Mouse (Mus musculus): ENCODE measurements at regions not wholly inside any gene's neighbourhood (a gene's known extent, or its start where the extent isn't known, plus 50 kb on each side); places are given as distances from the start of the nearest gene placed in this dataset.

DNA sequence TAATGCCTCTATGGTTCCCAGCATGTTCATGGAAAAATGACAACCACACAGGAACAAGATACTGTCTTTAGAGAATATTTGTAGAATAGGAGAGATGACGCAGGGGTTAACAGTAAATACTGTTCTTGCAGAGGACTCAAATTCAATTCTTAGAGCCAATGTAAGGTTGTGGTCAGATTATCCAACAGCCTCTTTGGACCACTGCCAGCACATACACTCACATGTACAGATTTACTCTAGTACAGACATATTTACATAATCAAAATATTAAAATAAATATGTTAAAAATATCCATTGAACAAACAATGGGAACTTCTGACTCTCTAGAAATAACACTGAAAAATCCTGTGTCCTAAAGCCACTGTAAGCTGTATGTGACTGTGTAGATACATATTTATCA is 193.8 kb upstream of the Snx7 start:
- Histone ChIP-seq H3K4me1 (no peaks in the 10 kb centered on the region), H3K4me3 (no peak overlapping the region), H3K27me3 (no peaks in the 10 kb centered on the region), H3K9ac (replicated peaks) (no peak overlapping the region), H3K27ac (replicated peaks) (no peak overlapping the region), H3K9me3 (no peaks in the 10 kb centered on the region), H3K4me2 (replicated peaks) (no peak overlapping the region), H3K36me3 (no peaks in the 10 kb centered on the region)
- ATAC-seq (ENCODE audit: low FRiP score, low read depth) = no peak
- WGBS = 92% methylated on average over 1 of the region's 1 CpGs

DNA sequence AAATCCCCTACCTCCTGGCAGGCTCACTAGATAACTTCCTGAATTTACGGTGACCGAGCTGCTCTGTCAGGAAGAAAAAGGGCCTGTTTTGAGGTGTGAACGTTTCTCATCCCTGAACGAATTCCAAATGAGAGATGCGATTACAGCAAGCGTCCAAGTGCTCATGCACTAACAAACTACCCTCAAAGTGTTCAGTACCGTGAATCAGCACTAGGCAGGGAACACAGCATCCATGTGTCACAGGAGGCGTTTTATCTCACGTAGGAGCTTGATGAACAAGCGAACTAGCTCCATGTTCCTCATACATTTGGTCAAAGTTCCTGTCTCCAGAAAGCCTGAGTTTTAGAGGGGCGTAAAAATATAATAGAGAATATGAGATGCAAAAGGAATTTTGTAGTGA is 178.3 kb upstream of the Snx7 start:
- Histone ChIP-seq H3K9me3 (no peaks in the 10 kb centered on the region), H3K27me3 (no peaks in the 10 kb centered on the region), H3K9ac (replicated peaks) (no peak overlapping the region), H3K36me3 (no peaks in the 10 kb centered on the region), H3K4me1 (no peaks in the 10 kb centered on the region; the same call in 1 of the 2 replicates), H3K4me2 (replicated peaks) (no peak overlapping the region), H3K4me3 (no peak overlapping the region), H3K27ac (replicated peaks) (no peak overlapping the region)
- ATAC-seq (ENCODE audit: low FRiP score, low read depth) = no peak
- 91% methylated on average over 11 of the region's 11 CpGs for WGBS

GRCm38 (mm10) chr3:118046536-118046935 is 177.8 kb upstream of the Snx7 start:
- no peaks in the 10 kb centered on the region for H3K36me3 ChIP-seq
- no peaks in the 10 kb centered on the region for H3K27me3 ChIP-seq
- ATAC-seq (ENCODE audit: low FRiP score, low read depth) = no peak
- whole genome bisulfite sequencing = 83% methylated on average over 11 of the region's 11 CpGs
- H3K27ac ChIP-seq (replicated peaks) = no peak overlapping the region
- H3K4me1 ChIP-seq = no peaks in the 10 kb centered on the region; the same call in 1 of the 2 replicates
- no peaks in the 10 kb centered on the region for H3K9me3 ChIP-seq
- H3K4me2 ChIP-seq (replicated peaks) = no peak overlapping the region
- H3K4me3 ChIP-seq = no peak overlapping the region
- no peak overlapping the region for H3K9ac ChIP-seq (replicated peaks)

GRCm38 (mm10) chr3:118036501-118036900 is 167.8 kb upstream of the Snx7 start:
- no peaks in the 10 kb centered on the region for H3K36me3 ChIP-seq
- H3K9me3 ChIP-seq = no peaks in the 10 kb centered on the region
- no peak overlapping the region for H3K4me3 ChIP-seq
- WGBS = 94% methylated on average over 7 of the region's 7 CpGs
- H3K27ac ChIP-seq (replicated peaks) = no peak overlapping the region
- H3K27me3 ChIP-seq = no peaks in the 10 kb centered on the region
- H3K4me1 ChIP-seq = no peaks in the 10 kb centered on the region
- H3K9ac ChIP-seq (replicated peaks) = no peak overlapping the region
- ATAC-seq (ENCODE audit: low FRiP score, low read depth) = no peak
- no peak overlapping the region for H3K4me2 ChIP-seq (replicated peaks)

- 69% methylated on average over 4 of the region's 4 CpGs for WGBS
- no peaks in the 10 kb centered on the region for H3K4me1 ChIP-seq
- H3K9me3 ChIP-seq = no peaks in the 10 kb centered on the region
- H3K36me3 ChIP-seq = no peaks in the 10 kb centered on the region
- no peak for ATAC-seq (ENCODE audit: low FRiP score, low read depth)
- no peak overlapping the region for H3K27ac ChIP-seq (replicated peaks)
- H3K9ac ChIP-seq (replicated peaks) = no peak overlapping the region
- no peaks in the 10 kb centered on the region for H3K27me3 ChIP-seq
- no peak overlapping the region for H3K4me3 ChIP-seq
- H3K4me2 ChIP-seq (replicated peaks) = no peak overlapping the region
Observed at GRCm38 (mm10) chr3:117995401-117995800, 126.7 kb upstream of the Snx7 start.

DNA sequence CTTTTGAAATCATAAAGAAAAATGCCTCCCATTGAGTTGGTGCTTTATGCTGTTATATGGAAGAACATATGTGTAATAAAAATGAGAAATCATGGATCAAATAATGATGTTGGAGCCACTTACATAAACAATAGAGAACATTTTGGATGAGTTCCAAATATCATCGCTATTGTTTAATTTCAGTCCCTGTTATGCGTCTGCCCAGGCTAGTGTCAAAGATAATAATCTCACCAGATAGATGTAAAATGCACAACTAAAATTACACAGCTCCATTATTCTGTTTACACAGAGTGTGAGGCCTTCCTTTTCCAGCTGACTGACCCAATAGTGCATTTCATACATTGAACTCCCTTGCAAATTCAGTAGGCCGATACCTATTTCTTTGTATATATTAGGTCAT is 125.4 kb upstream of the Snx7 start:
- Histone ChIP-seq H3K9me3 (no peaks in the 10 kb centered on the region), H3K27me3 (no peaks in the 10 kb centered on the region), H3K36me3 (no peaks in the 10 kb centered on the region), H3K4me3 (no peak overlapping the region), H3K9ac (replicated peaks) (no peak overlapping the region), H3K4me2 (replicated peaks) (no peak overlapping the region), H3K27ac (replicated peaks) (no peak overlapping the region), H3K4me1 (no peaks in the 10 kb centered on the region)
- WGBS = 86% methylated on average over 3 of the region's 3 CpGs
- ATAC-seq (ENCODE audit: low FRiP score, low read depth) = no peak

DNA sequence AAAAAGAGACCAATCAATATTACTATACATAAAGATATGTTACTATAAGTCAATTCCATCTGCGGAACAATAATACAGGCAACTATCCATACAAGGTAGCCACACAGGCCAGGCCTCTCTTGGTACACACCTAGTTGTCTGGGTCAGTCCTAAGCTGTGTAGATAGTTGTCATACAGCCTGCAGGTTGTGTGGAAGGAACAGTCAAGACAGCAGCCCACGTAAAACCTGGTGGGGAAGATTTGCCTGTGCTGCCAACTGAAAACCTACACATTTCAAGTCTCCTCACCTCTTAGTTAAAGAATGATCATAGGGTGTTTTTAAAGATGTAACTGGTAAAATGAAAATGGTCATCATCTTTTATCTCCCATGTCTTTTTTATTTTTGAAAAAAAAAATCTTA is 121.8 kb upstream of the Snx7 start:
- WGBS = 90% methylated on average over 2 of the region's 2 CpGs
- no peaks in the 10 kb centered on the region for H3K27me3 ChIP-seq
- H3K9ac ChIP-seq (replicated peaks) = no peak overlapping the region
- no peak overlapping the region for H3K4me3 ChIP-seq
- ATAC-seq (ENCODE audit: low FRiP score, low read depth) = no peak
- no peaks in the 10 kb centered on the region for H3K9me3 ChIP-seq
- H3K27ac ChIP-seq (replicated peaks) = no peak overlapping the region
- no peaks in the 10 kb centered on the region for H3K4me1 ChIP-seq
- H3K4me2 ChIP-seq (replicated peaks) = no peak overlapping the region
- H3K36me3 ChIP-seq = no peaks in the 10 kb centered on the region

GRCm38 (mm10) chr3:117988443-117988842 is 119.7 kb upstream of the Snx7 start:
- H3K4me3 ChIP-seq = no peak overlapping the region
- ATAC-seq (ENCODE audit: low FRiP score, low read depth) = no peak

GRCm38 (mm10) chr3:117975638-117976037 is 106.9 kb upstream of the Snx7 start:
- Histone ChIP-seq H3K27me3 (no peaks in the 10 kb centered on the region), H3K27ac (replicated peaks) (no peak overlapping the region), H3K4me2 (replicated peaks) (no peak overlapping the region), H3K36me3 (no peaks in the 10 kb centered on the region), H3K4me1 (no peaks in the 10 kb centered on the region), H3K9me3 (no peaks in the 10 kb centered on the region), H3K9ac (replicated peaks) (no peak overlapping the region), H3K4me3 (no peak overlapping the region)
- WGBS = 67% methylated on average over 1 of the region's 1 CpGs
- ATAC-seq (ENCODE audit: low FRiP score, low read depth) = no peak

More at GRCm38 (mm10) chr3:117988443-117988842, 119.7 kb upstream of the Snx7 start:
- Histone ChIP-seq H3K36me3 (no peaks in the 10 kb centered on the region), H3K4me2 (replicated peaks) (no peak overlapping the region), H3K9me3 (no peaks in the 10 kb centered on the region), H3K27ac (replicated peaks) (no peak overlapping the region), H3K4me1 (no peaks in the 10 kb centered on the region), H3K27me3 (no peaks in the 10 kb centered on the region), H3K9ac (replicated peaks) (no peak overlapping the region)
- 74% methylated on average over 5 of the region's 5 CpGs for WGBS

GRCm38 (mm10) chr3:117968805-117969204 is 100.1 kb upstream of the Snx7 start:
- Histone ChIP-seq H3K9me3 (no peaks in the 10 kb centered on the region), H3K9ac (replicated peaks) (no peak overlapping the region), H3K4me2 (replicated peaks) (no peak overlapping the region), H3K4me1 (no peaks in the 10 kb centered on the region), H3K27me3 (no peaks in the 10 kb centered on the region), H3K27ac (replicated peaks) (no peak overlapping the region), H3K36me3 (no peaks in the 10 kb centered on the region), H3K4me3 (no peak overlapping the region)
- 79% methylated on average over 5 of the region's 5 CpGs for WGBS
- no peak for ATAC-seq (ENCODE audit: low FRiP score, low read depth)

- H3K9ac ChIP-seq (replicated peaks) = no peak overlapping the region
- no peak for ATAC-seq (ENCODE audit: low FRiP score, low read depth)
- no peak overlapping the region for H3K4me2 ChIP-seq (replicated peaks)
- no peaks in the 10 kb centered on the region for H3K9me3 ChIP-seq
- no peaks in the 10 kb centered on the region for H3K36me3 ChIP-seq
- H3K27ac ChIP-seq (replicated peaks) = no peak overlapping the region
- no peaks in the 10 kb centered on the region for H3K4me1 ChIP-seq
- no peak overlapping the region for H3K4me3 ChIP-seq
- H3K27me3 ChIP-seq = no peaks in the 10 kb centered on the region
Observed at GRCm38 (mm10) chr3:117938426-117938825, 69.7 kb upstream of the Snx7 start.

DNA sequence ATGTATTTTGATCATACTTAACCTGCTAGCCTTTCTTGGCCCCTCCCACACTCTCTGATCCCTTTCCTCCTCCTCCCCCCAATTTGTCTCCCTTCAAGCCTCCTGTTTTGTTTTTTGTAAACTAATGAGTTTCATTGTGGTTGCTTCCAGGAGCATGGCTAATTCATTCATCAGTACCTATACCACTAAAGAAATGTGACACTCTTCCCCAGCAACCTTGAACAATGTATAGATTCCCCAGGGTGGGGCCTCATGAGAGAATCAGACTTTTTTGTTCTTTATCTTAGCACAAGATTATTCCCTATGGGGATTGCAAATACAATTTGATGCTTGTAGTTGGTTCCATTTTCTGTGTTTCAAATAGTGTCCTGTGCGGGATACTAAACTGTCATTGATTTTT is 58.8 kb upstream of the Snx7 start:
- 41% methylated on average over 1 of the region's 1 CpGs for WGBS

More for the DNA sequence above, 58.8 kb upstream of the Snx7 start:
- Histone ChIP-seq H3K27ac (replicated peaks) (no peak overlapping the region), H3K9ac (replicated peaks) (no peak overlapping the region), H3K4me3 (no peak overlapping the region), H3K9me3 (no peaks in the 10 kb centered on the region), H3K36me3 (no peaks in the 10 kb centered on the region), H3K4me1 (0 out of 2 replicates have a peak, but pooled peaks cover 3% of the 10 kb centered on the region), H3K4me2 (replicated peaks) (no peak overlapping the region), H3K27me3 (no peaks in the 10 kb centered on the region)
- ATAC-seq (ENCODE audit: low FRiP score, low read depth) = no peak

All from midbrain, embryonic 12.5 days (tissue).